Comparison of ENCODE assay signal across 18 mouse cellular contexts in genomic region chr8:106351135-106351534, GRCm38 (mm10). TPM values are rescaled to one million over a fixed set of nuclear protein-coding genes. Genes with fewer than 3 reads are reported as not detected.
DNase-seq lines count a peak whose midpoint lies in the region; ATAC-seq lines count a peak whose summit lies in the region.
"Had no signal": no experiment of that assay in that cellular context is flagged by ENCODE, and none has a peak within 500 bp of the region (broad histone marks: within the 10 kb centered on the region; RNA-seq: fewer than 3 reads in every experiment).

No protein-coding gene starts in this region.

- no peak overlapping the region for H3K4me3 ChIP-seq in heart, embryonic 11.5 days (ENCODE audit: low read depth, low read length)
- H3K4me3 ChIP-seq in heart, embryonic 12.5 days: no peak overlapping the region
- H3K4me3 ChIP-seq in heart, embryonic 16.5 days (ENCODE audit: low read length): no peak overlapping the region
- H3K4me3 ChIP-seq: embryonic facial prominence, embryonic 10.5 days; forebrain, embryonic 10.5 days; hindbrain, embryonic 15.5 days had no signal

- H3K9ac ChIP-seq in heart, embryonic 11.5 days (ENCODE audit: low read depth, low read length): no peak overlapping the region
- H3K9ac ChIP-seq in heart, embryonic 12.5 days: no peak overlapping the region
- no peak overlapping the region for H3K9ac ChIP-seq in heart, embryonic 16.5 days (ENCODE audit: low read length)
- H3K9ac ChIP-seq: hindbrain, embryonic 15.5 days had no signal

- peaks cover 5% of the 10 kb centered on the region; the same call in 1 of the 2 replicates for H3K4me1 ChIP-seq in heart, embryonic 11.5 days (ENCODE audit: control insufficient read depth, insufficient read depth, low read length)
- H3K4me1 ChIP-seq in heart, embryonic 12.5 days (replicated peaks): peaks cover 19% of the 10 kb centered on the region; the same call in 1 of the 2 replicates
- peaks cover 5% of the 10 kb centered on the region for H3K4me1 ChIP-seq in heart, embryonic 16.5 days (ENCODE audit: control insufficient read depth, insufficient read depth, low read length)
- H3K4me1 ChIP-seq: hindbrain, embryonic 15.5 days had no signal

- no peaks in the 10 kb centered on the region for H3K9me3 ChIP-seq in heart, embryonic 11.5 days (replicated peaks; ENCODE audit: control insufficient read depth, low read length)
- no peaks in the 10 kb centered on the region for H3K9me3 ChIP-seq in heart, embryonic 12.5 days (replicated peaks)
- no peaks in the 10 kb centered on the region for H3K9me3 ChIP-seq in heart, embryonic 16.5 days (replicated peaks; ENCODE audit: control insufficient read depth, low read length)
- H3K9me3 ChIP-seq: embryonic facial prominence, embryonic 10.5 days; forebrain, embryonic 10.5 days; hindbrain, embryonic 15.5 days had no signal

- H3K36me3 ChIP-seq in heart, embryonic 11.5 days (ENCODE audit: control insufficient read depth, insufficient read depth, low read length): no peaks in the 10 kb centered on the region
- no peaks in the 10 kb centered on the region for H3K36me3 ChIP-seq in heart, embryonic 12.5 days
- no peaks in the 10 kb centered on the region for H3K36me3 ChIP-seq in heart, embryonic 16.5 days (ENCODE audit: control insufficient read depth, insufficient read depth)
- H3K36me3 ChIP-seq: embryonic facial prominence, embryonic 10.5 days; forebrain, embryonic 10.5 days; hindbrain, embryonic 15.5 days had no signal

- ATAC-seq in heart, embryonic 11.5 days (replicated peaks; ENCODE audit: insufficient number of reproducible peaks, low FRiP score, low TSS enrichment): no peak
- peak; percentile 39; the same call in 1 of the 2 replicates for ATAC-seq in heart, embryonic 12.5 days (ENCODE audit: insufficient number of reproducible peaks, low FRiP score)
- peak; percentile 69 for ATAC-seq in heart, embryonic 16.5 days (replicated peaks; ENCODE audit: extremely low read depth, insufficient read depth, low FRiP score)
- ATAC-seq in erythroid progenitor cell, adult 5-6 weeks (replicated peaks; ENCODE audit: low FRiP score, poor library complexity, severe bottlenecking): no peak
- ATAC-seq: forebrain, embryonic 14.5 days; intestine, embryonic 16.5 days had no signal

- DNase-seq in heart, adult 18-20 months: peak; percentile 27 to 56
- DNase-seq in right cerebral cortex, postnatal 14 days: no peak
- DNase-seq: adrenal gland, adult 2 months; adrenal gland, postnatal 25 days; cerebellum, adult 18-20 months; cerebellum, adult 9-11 months; gastrocnemius, postnatal 10 days; kidney, adult 2 months had no signal

- no peak overlapping the region for H3K4me2 ChIP-seq in heart, embryonic 11.5 days
- no peak overlapping the region for H3K4me2 ChIP-seq in heart, embryonic 12.5 days
- H3K4me2 ChIP-seq in heart, embryonic 16.5 days (ENCODE audit: low read depth, low read length): no peak overlapping the region
- H3K4me2 ChIP-seq: hindbrain, embryonic 15.5 days had no signal

- no peak overlapping the region for H3K27ac ChIP-seq in heart, embryonic 11.5 days (ENCODE audit: low read depth, low read length)
- H3K27ac ChIP-seq in heart, embryonic 12.5 days (ENCODE audit: poor library complexity, severe bottlenecking): no peak overlapping the region
- H3K27ac ChIP-seq in heart, embryonic 16.5 days (ENCODE audit: low read length): no peak overlapping the region
- H3K27ac ChIP-seq: embryonic facial prominence, embryonic 10.5 days; forebrain, embryonic 10.5 days; hindbrain, embryonic 15.5 days had no signal

- H3K27me3 ChIP-seq in heart, embryonic 11.5 days (ENCODE audit: control insufficient read depth, insufficient read depth, low read length): no peaks in the 10 kb centered on the region
- no peaks in the 10 kb centered on the region for H3K27me3 ChIP-seq in heart, embryonic 12.5 days (replicated peaks)
- H3K27me3 ChIP-seq in heart, embryonic 16.5 days (ENCODE audit: control insufficient read depth, insufficient read depth, low read length): no peaks in the 10 kb centered on the region
- H3K27me3 ChIP-seq: CH12.LX; hindbrain, embryonic 15.5 days had no signal

- WGBS in heart, embryonic 11.5 days (ENCODE audit: insufficient replicate concordance): 33% methylated on average over 2 of the region's 2 CpGs
- 14% methylated on average over 2 of the region's 2 CpGs for WGBS in heart, embryonic 12.5 days
- WGBS in heart, embryonic 16.5 days: 28% methylated on average over 2 of the region's 2 CpGs

RNA-seq across cellular contexts. Expression of gene Smpd3, which starts 13.3 kb away (rescaled TPM):
- total RNA-seq in heart, adult 18-20 months (2021): 1 to 10 TPM; 2.5 to 3.9 TPM
- polyA plus RNA-seq in heart, embryonic 11.5 days (2014; fragmentation: Nextera tagmentation; extraction: Ambion mirVana): 2.0 and 2.3 TPM in 2 replicates
- polyA plus RNA-seq in heart, embryonic 12.5 days (2016; fragmentation: Nextera tagmentation; extraction: Ambion mirVana): 2.5 and 2.8 TPM in 2 replicates
- polyA plus RNA-seq in heart, embryonic 16.5 days (2015; fragmentation: Nextera tagmentation; extraction: Ambion mirVana): 2.7 and 2.9 TPM in 2 replicates
- not detected in 2 replicates for total RNA-seq in erythroid progenitor cell, adult 5-6 weeks (2015; ENCODE audit: low replicate concordance)
- total RNA-seq in erythroid progenitor cell, adult 5-6 weeks (2017; ENCODE audit: low replicate concordance): not detected in 2 replicates

Comparison
In these comparisons a context has a peak if more than half of its experiments do, and no peak if none do; other contexts are left out.
1. ATAC-seq: peak in heart, embryonic 12.5 days (single experiment) and heart, embryonic 16.5 days (single experiment); none in heart, embryonic 11.5 days (single experiment) and erythroid progenitor cell, adult 5-6 weeks (single experiment).